Mouse (Mus musculus) intestine, embryonic 16.5 days (tissue): ENCODE results near the gene Ptk7. TPM values are rescaled to one million over a fixed set of nuclear protein-coding genes. Genes with fewer than 3 reads are reported as not detected.

Experiments used
- ATAC-seq: fragments of 200-750 bp; cut with Nextera tagmentation; 2 replicates; pipeline ENCODE4 v1.8.0; 2017; ENCODE audit warnings: moderate TSS enrichment, moderate library complexity
- H3K27ac ChIP-seq: fragments of 300-500 bp; sonication (generic); 2 replicates; pipeline ENCODE4 v1.5.1; 2014; ENCODE audit warnings: mild to moderate bottlenecking, low read length
- H3K27me3 ChIP-seq: fragments of 300-500 bp; sonication (generic); replicated peaks from 2 replicates; pipeline ENCODE4 v1.6.1; 2014; ENCODE audit warnings: low read length, control low read depth, mixed read lengths; ENCODE audit not compliant: control insufficient read depth, insufficient read depth
- H3K36me3 ChIP-seq: fragments of 300-500 bp; sonication (generic); 2 replicates; pipeline ENCODE4 v1.6.1; 2014; ENCODE audit warnings: low read length, control low read depth; ENCODE audit not compliant: control insufficient read depth, insufficient read depth
- H3K4me1 ChIP-seq: fragments of 300-500 bp; sonication (generic); 2 replicates; pipeline ENCODE4 v1.6.1; 2014; ENCODE audit warnings: low read length, control low read depth, mixed read lengths; ENCODE audit not compliant: control insufficient read depth, insufficient read depth
- H3K4me2 ChIP-seq: fragments of 300-500 bp; sonication (generic); 2 replicates; pipeline ENCODE4 v1.6.1; 2014; ENCODE audit warnings: low read depth, low read length, control low read depth
- H3K4me3 ChIP-seq: fragments of 300-500 bp; sonication (generic); 2 replicates; pipeline ENCODE4 v1.5.1; 2014; ENCODE audit warnings: mild to moderate bottlenecking, low read length
- H3K9ac ChIP-seq: fragments of 300-500 bp; sonication (generic); 2 replicates; pipeline ENCODE4 v1.6.1; 2014; ENCODE audit warnings: low read depth, low read length
- H3K9me3 ChIP-seq: fragments of 300-500 bp; sonication (generic); 2 replicates; pipeline ENCODE4 v1.6.1; 2016; ENCODE audit warnings: low read length, control low read depth; ENCODE audit not compliant: control insufficient read depth
- WGBS: fragments of 180-500 bp; shearing (Covaris S2); extraction: QIAGEN DNeasy Blood & Tissue Kit; methylation state at CpG from one replicate; pipeline ENCODE4 v1.1.7; 2014; 5-methylcytosine and 5-hydroxymethylcytosine counted together
- polyA plus RNA-seq: library from polyadenylated mRNA; unstranded; fragments of >200 nt; fragmentation: Nextera tagmentation; extraction: Ambion mirVana; gene quantifications from 2 replicates; pipeline ENCODE4 v1.2.1, GENCODE M21; 2015

Ptk7 gene
- polyA plus RNA-seq, 1 experiment from 2014 or later = 54.4 TPM

- H3K4me1 ChIP-seq = peaks cover 11% of the 10 kb centered on the region
- peak; percentile 10 for ATAC-seq
- WGBS = under 1% methylated on average over 19 of the region's 19 CpGs
- peak overlapping the region; percentile 77 for H3K4me2 ChIP-seq
- H3K4me3 ChIP-seq = peak overlapping the region; percentile 85
- H3K36me3 ChIP-seq = peaks cover 7% of the 10 kb centered on the region
- H3K27ac ChIP-seq = peak overlapping the region; percentile 84
- H3K9me3 ChIP-seq = no peaks in the 10 kb centered on the region
- peak overlapping the region; percentile 88 for H3K9ac ChIP-seq
- no peaks in the 10 kb centered on the region for H3K27me3 ChIP-seq
Observed at GRCm38 (mm10) chr17:46646322-46646662, 17.0 kb upstream of the Ptk7 start.

GRCm38 (mm10) chr17:46645561-46646321, 16.4 kb upstream of the Ptk7 start, which contains the start of the genes Klc4 and Mrpl2:
Klc4 (minus strand) TSS chr17:46646022.
Mrpl2 (plus strand) TSS chr17:46646229.
- peak; percentile 61 for ATAC-seq
- under 1% methylated on average over 53 of the region's 53 CpGs for WGBS

GRCm38 (mm10) chr17:46644916-46645475, 15.7 kb upstream of the Ptk7 start:
- ATAC-seq = peak; percentile 84
- WGBS = 8% methylated on average over 11 of the region's 11 CpGs
- Histone ChIP-seq H3K9me3 (no peaks in the 10 kb centered on the region), H3K4me3 (peak overlapping the region; percentile 85), H3K36me3 (peaks cover 7% of the 10 kb centered on the region), H3K27ac (peak overlapping the region; percentile 97), H3K4me2 (peak overlapping the region; percentile 90), H3K27me3 (no peaks in the 10 kb centered on the region), H3K9ac (peak overlapping the region; percentile 80), H3K4me1 (peaks cover 7% of the 10 kb centered on the region; the same call in 1 of the 2 replicates)

More at GRCm38 (mm10) chr17:46645561-46646321, 16.4 kb upstream of the Ptk7 start, which contains the start of the genes Klc4 and Mrpl2:
- peaks cover 7% of the 10 kb centered on the region; the same call in 1 of the 2 replicates for H3K4me1 ChIP-seq
- H3K27me3 ChIP-seq = no peaks in the 10 kb centered on the region
- peak within 1 kb of the TSS; percentile 97 for H3K27ac ChIP-seq
- peak within 1 kb of the TSS; percentile 88 for H3K9ac ChIP-seq
- peak within 1 kb of the TSS; percentile 85 for H3K4me3 ChIP-seq
- H3K4me2 ChIP-seq = peak within 1 kb of the TSS; percentile 90
- no peaks in the 10 kb centered on the region for H3K9me3 ChIP-seq
- H3K36me3 ChIP-seq = peaks cover 7% of the 10 kb centered on the region

GRCm38 (mm10) chr17:46644152-46644805, 15.0 kb upstream of the Ptk7 start:
- peak overlapping the region; percentile 97 for H3K27ac ChIP-seq
- H3K4me3 ChIP-seq = peak overlapping the region; percentile 85
- peak overlapping the region; percentile 80 for H3K9ac ChIP-seq
- H3K36me3 ChIP-seq = peaks cover 11% of the 10 kb centered on the region
- ATAC-seq = no peak
- H3K4me1 ChIP-seq = peaks cover 7% of the 10 kb centered on the region; the same call in 1 of the 2 replicates
- WGBS = 72% methylated on average over 12 of the region's 12 CpGs
- H3K9me3 ChIP-seq = no peaks in the 10 kb centered on the region
- no peaks in the 10 kb centered on the region for H3K27me3 ChIP-seq
- H3K4me2 ChIP-seq = peak overlapping the region; percentile 90

- H3K4me1 ChIP-seq = peaks cover 8% of the 10 kb centered on the region; the same call in 1 of the 2 replicates
- H3K27me3 ChIP-seq = no peaks in the 10 kb centered on the region
- H3K4me3 ChIP-seq = no peak overlapping the region
- no peak overlapping the region for H3K27ac ChIP-seq
- no peaks in the 10 kb centered on the region for H3K9me3 ChIP-seq
- peaks cover 11% of the 10 kb centered on the region for H3K36me3 ChIP-seq
- ATAC-seq = no peak
- WGBS = 90% methylated on average over 17 of the region's 17 CpGs
- H3K9ac ChIP-seq = no peak overlapping the region
- no peak overlapping the region for H3K4me2 ChIP-seq
Observed at GRCm38 (mm10) chr17:46642060-46642459, 12.8 kb upstream of the Ptk7 start.

GRCm38 (mm10) chr17:46639929-46640328, 10.6 kb upstream of the Ptk7 start:
- Histone ChIP-seq H3K9ac (no peak overlapping the region), H3K27me3 (no peaks in the 10 kb centered on the region), H3K4me2 (no peak overlapping the region), H3K4me3 (no peak overlapping the region), H3K36me3 (peaks cover 18% of the 10 kb centered on the region), H3K27ac (no peak overlapping the region), H3K9me3 (no peaks in the 10 kb centered on the region), H3K4me1 (peaks cover 5% of the 10 kb centered on the region; the same call in 1 of the 2 replicates)
- no peak for ATAC-seq
- WGBS = 82% methylated on average over 9 of the region's 9 CpGs

GRCm38 (mm10) chr17:46636831-46637523, 7.7 kb upstream of the Ptk7 start:
- Histone ChIP-seq H3K27me3 (no peaks in the 10 kb centered on the region), H3K4me3 (no peak overlapping the region), H3K9ac (no peak overlapping the region), H3K9me3 (no peaks in the 10 kb centered on the region), H3K36me3 (peaks cover 21% of the 10 kb centered on the region), H3K27ac (no peak overlapping the region), H3K4me2 (no peak overlapping the region), H3K4me1 (peaks cover 2% of the 10 kb centered on the region; the same call in 1 of the 2 replicates)
- WGBS = 20% methylated on average over 15 of the region's 15 CpGs
- ATAC-seq = peak; percentile 43

GRCm38 (mm10) chr17:46629685-46630441, 559 bp upstream of the Ptk7 start:
- peak overlapping the region; percentile 91 for H3K4me3 ChIP-seq
- H3K4me1 ChIP-seq = peaks cover 29% of the 10 kb centered on the region
- peaks cover 5% of the 10 kb centered on the region; the same call in 1 of the 2 replicates for H3K36me3 ChIP-seq
- no peaks in the 10 kb centered on the region for H3K9me3 ChIP-seq
- H3K27ac ChIP-seq = peak overlapping the region; percentile 96
- peak overlapping the region; percentile 98 for H3K9ac ChIP-seq
- peak overlapping the region; percentile 76 for H3K4me2 ChIP-seq
- H3K27me3 ChIP-seq = no peaks in the 10 kb centered on the region
- ATAC-seq = peak; percentile 77
- WGBS = 12% methylated on average over 12 of the region's 12 CpGs
